Comparison of ENCODE assay signal across 8 mouse cellular contexts in genomic region chr16:6712341-6712740, GRCm38 (mm10).
"Had no signal": no experiment of that assay in that cellular context is flagged by ENCODE, and none has a peak within 500 bp of the region (broad histone marks: within the 10 kb centered on the region; RNA-seq: fewer than 3 reads in every experiment).

No protein-coding gene starts in this region.

- DNase-seq: lung, adult 18-20 months; lung, embryonic 14.5 days; lung, postnatal 14 days; lung, postnatal 36 days; right cerebral cortex, postnatal 14 days; thymus, adult 2 months; thymus, postnatal 14 days; thymus, postnatal 36 days had no signal
